Mouse (Mus musculus) kidney, adult 2 months (tissue): ENCODE measurements around the gene Ralgapa2. TPM values are rescaled to one million over a fixed set of nuclear protein-coding genes. Genes with fewer than 3 reads are reported as not detected.

ENCODE experiments used
- DNase-seq: peaks from one replicate; pipeline ENCODE4 v3.0.0; 2021
- H3K27ac ChIP-seq: fragments of 200-500 bp; 2 replicates; pipeline ENCODE4 v1.5.1; 2012; ENCODE audit warnings: low read depth, low read length, control low read depth, inconsistent platforms; ENCODE audit not compliant: insufficient read depth
- H3K27me3 ChIP-seq: fragments of 200-500 bp; replicated peaks from 2 replicates; pipeline ENCODE4 v1.6.1; 2012; ENCODE audit warnings: mild to moderate bottlenecking, moderate library complexity, low read length, inconsistent platforms; ENCODE audit not compliant: control insufficient read depth, insufficient read depth
- H3K36me3 ChIP-seq: fragments of 200-500 bp; 2 replicates; pipeline ENCODE4 v1.6.1; 2012; ENCODE audit warnings: mild to moderate bottlenecking, moderate library complexity, low read length, inconsistent platforms; ENCODE audit not compliant: control insufficient read depth, insufficient read depth
- H3K4me1 ChIP-seq: fragments of 200-500 bp; 2 replicates; pipeline ENCODE4 v1.6.1; 2011; ENCODE audit warnings: low read length; ENCODE audit not compliant: control insufficient read depth, insufficient read depth
- H3K4me3 ChIP-seq: fragments of 200-500 bp; 2 replicates; pipeline ENCODE4 v1.5.1; 2011; ENCODE audit warnings: mild to moderate bottlenecking, low read depth, low read length, control low read depth; ENCODE audit not compliant: insufficient read depth
- CTCF ChIP-seq: fragments of 200-500 bp; conservative IDR thresholded peaks from 2 replicates; pipeline ENCODE4 v1.5.1; 2011; ENCODE audit warnings: low read depth, mild to moderate bottlenecking, control low read depth, low read length, moderate library complexity, mixed read lengths; ENCODE audit not compliant: insufficient read depth, insufficient read length
- POLR2A ChIP-seq: fragments of 200-500 bp; IDR thresholded peaks from one replicate; pipeline ENCODE4 v1.6.1; 2011; ENCODE audit warnings: low read depth, low read length, control low read depth
- WGBS: fragments of 180-500 bp; shearing (Covaris S2); methylation state at CpG from one replicate; pipeline ENCODE4 v1.1.7; 2018; 5-methylcytosine and 5-hydroxymethylcytosine counted together
- polyA plus RNA-seq: library from polyadenylated mRNA; depleted of rRNA; stranded (reverse); fragments of >200 nt; gene quantifications from 2 replicates; pipeline ENCODE4 v1.2.3, GENCODE M21; 2012

Gene Ralgapa2
- polyA plus RNA-seq, 1 experiment = 15.8 TPM

- H3K4me3 ChIP-seq = no peak overlapping the region
- TF ChIP-seq CTCF = no peak
- no peak for TF ChIP-seq POLR2A
- H3K36me3 ChIP-seq = no peaks in the 10 kb centered on the region
- DNase-seq = no peak
- no peak overlapping the region for H3K27ac ChIP-seq
- no peaks in the 10 kb centered on the region for H3K4me1 ChIP-seq
- 89% methylated on average over 1 of the region's 1 CpGs for WGBS
- no peaks in the 10 kb centered on the region for H3K27me3 ChIP-seq
These were observed 257.8 kb downstream of the Ralgapa2 start for GRCm38 (mm10) chr2:146254387-146254786.

GRCm38 (mm10) chr2:146250236-146250904 lies 261.8 kb downstream of the Ralgapa2 start:
- Histone ChIP-seq H3K36me3 (no peaks in the 10 kb centered on the region), H3K4me1 (no peaks in the 10 kb centered on the region), H3K27ac (no peak overlapping the region), H3K4me3 (no peak overlapping the region), H3K27me3 (no peaks in the 10 kb centered on the region)
- TF ChIP-seq POLR2A = no peak
- TF ChIP-seq CTCF = no peak
- peak; percentile 5 for DNase-seq
- 56% methylated on average over 6 of the region's 6 CpGs for WGBS

DNA sequence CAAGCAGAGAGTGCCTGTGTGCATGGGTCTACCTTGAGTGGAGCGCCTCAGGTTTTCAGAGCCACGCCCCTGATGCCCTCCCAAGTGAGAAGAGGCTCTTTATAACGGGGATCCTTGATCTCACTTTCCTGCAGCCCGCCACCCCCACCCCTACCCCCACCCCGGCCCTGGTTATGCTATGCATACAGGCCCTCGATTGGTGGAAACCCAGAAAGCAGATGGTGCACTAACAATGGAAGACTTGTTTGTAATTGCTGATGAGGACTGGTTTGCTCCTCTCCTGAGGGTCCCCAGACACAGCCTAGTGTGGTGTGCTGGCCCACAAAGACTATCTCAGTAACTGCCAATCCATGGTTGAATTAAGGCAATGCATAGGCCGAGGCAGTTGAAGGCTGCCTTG lies 263.1 kb downstream of the Ralgapa2 start:
- no peaks in the 10 kb centered on the region for H3K36me3 ChIP-seq
- 97% methylated on average over 7 of the region's 7 CpGs for WGBS
- H3K27ac ChIP-seq = no peak overlapping the region
- TF ChIP-seq CTCF (no peak), POLR2A (no peak)
- no peaks in the 10 kb centered on the region for H3K4me1 ChIP-seq
- H3K4me3 ChIP-seq = no peak overlapping the region
- DNase-seq = no peak
- no peaks in the 10 kb centered on the region for H3K27me3 ChIP-seq

DNA sequence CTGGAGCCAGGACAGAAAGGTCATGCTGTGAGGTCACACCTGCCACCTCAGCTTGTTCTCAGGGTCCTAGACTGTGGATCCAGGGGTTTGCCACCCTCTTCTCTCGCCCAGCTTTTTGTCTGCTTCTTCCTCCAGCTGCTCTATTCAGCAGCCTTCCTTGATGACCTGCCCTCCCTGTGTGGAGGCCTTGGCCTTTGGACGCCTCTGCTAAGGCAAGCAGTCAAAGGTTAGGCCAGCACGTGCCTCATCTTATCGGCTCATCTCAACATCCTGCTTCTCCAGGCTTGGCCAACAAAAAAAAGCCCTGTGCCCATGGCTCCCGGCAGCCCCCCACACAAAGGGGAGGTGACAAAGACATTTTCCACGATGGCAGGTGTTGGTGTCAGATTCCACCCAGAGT lies 264.6 kb downstream of the Ralgapa2 start:
- no peak for DNase-seq
- WGBS = 40% methylated on average over 6 of the region's 6 CpGs
- no peaks in the 10 kb centered on the region for H3K27me3 ChIP-seq
- no peak overlapping the region for H3K27ac ChIP-seq
- TF ChIP-seq CTCF (no peak), POLR2A (no peak)
- no peak overlapping the region for H3K4me3 ChIP-seq
- no peaks in the 10 kb centered on the region for H3K4me1 ChIP-seq
- no peaks in the 10 kb centered on the region for H3K36me3 ChIP-seq

DNA sequence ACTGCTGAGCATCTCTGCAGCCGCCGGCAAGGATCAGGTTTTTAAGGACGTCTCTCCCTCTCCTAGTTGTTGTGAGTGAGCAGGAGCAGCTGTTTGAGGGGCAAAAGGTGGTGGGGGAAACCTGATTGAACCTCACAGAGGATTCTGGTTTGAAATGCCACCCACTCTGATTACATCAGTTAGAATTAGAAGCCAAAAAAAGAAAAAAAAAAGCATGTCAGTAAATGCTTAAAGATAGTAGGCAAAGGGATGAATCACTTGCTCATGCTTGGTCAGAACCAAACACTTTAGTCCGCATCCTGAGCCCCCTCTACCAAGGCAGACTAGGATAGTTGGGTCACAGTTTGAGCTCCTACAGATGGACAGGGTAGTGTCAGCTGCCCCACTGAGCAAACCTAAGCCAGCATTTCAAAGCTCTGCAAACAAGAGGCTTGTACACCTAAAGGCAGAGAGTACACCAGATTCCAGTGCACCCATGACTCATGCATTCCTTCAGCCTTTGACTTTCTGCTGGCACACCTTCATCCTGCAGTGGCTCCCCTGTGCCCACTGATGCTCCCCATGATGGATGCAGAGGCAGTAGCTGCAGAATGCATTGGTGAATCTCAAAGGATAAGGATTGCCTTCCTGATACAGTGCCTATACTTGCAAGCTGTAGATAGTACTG lies 265.6 kb downstream of the Ralgapa2 start:
- H3K36me3 ChIP-seq = no peaks in the 10 kb centered on the region
- H3K4me3 ChIP-seq = no peak overlapping the region
- 78% methylated on average over 4 of the region's 4 CpGs for WGBS
- no peaks in the 10 kb centered on the region for H3K27me3 ChIP-seq
- no peak for TF ChIP-seq POLR2A
- TF ChIP-seq CTCF = no peak
- DNase-seq = no peak
- H3K4me1 ChIP-seq = no peaks in the 10 kb centered on the region
- no peak overlapping the region for H3K27ac ChIP-seq

- no peak for DNase-seq
- Histone ChIP-seq H3K27me3 (no peaks in the 10 kb centered on the region), H3K36me3 (no peaks in the 10 kb centered on the region), H3K27ac (no peak overlapping the region), H3K4me1 (no peaks in the 10 kb centered on the region), H3K4me3 (no peak overlapping the region)
- TF ChIP-seq POLR2A = no peak
- no peak for TF ChIP-seq CTCF
- WGBS = 79% methylated on average over 7 of the region's 7 CpGs
These were observed 266.7 kb downstream of the Ralgapa2 start for GRCm38 (mm10) chr2:146245401-146245800.

GRCm38 (mm10) chr2:146244049-146244448 lies 268.1 kb downstream of the Ralgapa2 start:
- no peak for DNase-seq
- Histone ChIP-seq H3K27me3 (no peaks in the 10 kb centered on the region), H3K36me3 (no peaks in the 10 kb centered on the region), H3K4me3 (no peak overlapping the region), H3K4me1 (no peaks in the 10 kb centered on the region), H3K27ac (no peak overlapping the region)
- no peak for TF ChIP-seq CTCF
- TF ChIP-seq POLR2A = no peak
- 95% methylated on average over 2 of the region's 2 CpGs for WGBS
